Mouse (Mus musculus) WW6 (cell line): Measurements from ENCODE around the gene Capza1.
"Not testable (repeated sequence)": the region's sequence is repeated elsewhere in the genome, so short reads cannot be mapped to it uniquely, and the experiment has no call there.

Source experiments
- DNase-seq: peaks from one replicate; pipeline ENCODE4 v3.0.0-alpha.2; 2013; ENCODE audit warnings: low read depth, low spot score

Gene Capza1

DNA sequence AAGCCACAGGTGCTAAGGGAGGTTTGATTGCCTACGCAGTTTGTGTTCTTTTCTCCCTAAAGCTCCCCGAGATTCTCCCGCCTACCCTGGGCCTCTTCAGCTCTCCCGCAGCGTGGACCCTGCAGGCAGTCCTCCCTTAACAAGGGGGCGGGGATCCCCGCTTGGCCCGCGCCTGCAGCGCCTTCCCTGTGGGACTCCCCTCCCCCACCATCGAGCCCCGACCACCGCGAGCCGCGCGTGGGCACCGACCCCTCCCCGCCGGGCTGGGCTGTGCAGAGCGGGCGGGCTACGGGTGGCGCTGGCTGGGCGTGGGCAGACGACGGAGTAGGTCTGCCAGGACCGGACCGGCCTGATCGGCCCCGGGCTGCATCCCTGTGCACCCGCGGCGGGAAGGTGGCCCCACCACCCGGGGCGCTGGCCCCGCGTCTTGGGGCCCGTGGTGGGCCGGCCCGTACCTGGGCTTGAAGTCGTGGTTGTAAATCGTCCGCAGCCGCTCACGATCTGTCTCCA, 46.8 kb downstream of the Capza1 start:
- DNase-seq, result no peak

DNA sequence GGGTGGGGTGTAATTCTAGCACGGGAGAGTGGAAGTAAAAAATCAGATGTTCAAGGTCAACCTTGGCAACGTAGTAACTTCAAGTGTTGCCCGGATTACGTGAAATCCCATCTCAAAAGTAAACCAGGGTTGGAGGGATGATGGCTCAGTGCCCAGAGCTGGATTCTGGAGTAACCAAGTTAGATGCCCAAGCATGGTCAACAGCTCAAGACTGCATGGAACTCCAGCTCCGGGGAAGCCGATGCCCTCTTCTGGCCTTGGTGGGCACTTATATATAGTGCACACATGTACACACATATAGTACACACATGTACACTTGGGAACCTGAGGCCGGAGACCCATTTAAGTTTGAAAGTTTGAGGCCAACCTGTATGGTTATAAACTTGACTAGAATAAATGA, 48.2 kb downstream of the Capza1 start:
- no peak for DNase-seq

DNA sequence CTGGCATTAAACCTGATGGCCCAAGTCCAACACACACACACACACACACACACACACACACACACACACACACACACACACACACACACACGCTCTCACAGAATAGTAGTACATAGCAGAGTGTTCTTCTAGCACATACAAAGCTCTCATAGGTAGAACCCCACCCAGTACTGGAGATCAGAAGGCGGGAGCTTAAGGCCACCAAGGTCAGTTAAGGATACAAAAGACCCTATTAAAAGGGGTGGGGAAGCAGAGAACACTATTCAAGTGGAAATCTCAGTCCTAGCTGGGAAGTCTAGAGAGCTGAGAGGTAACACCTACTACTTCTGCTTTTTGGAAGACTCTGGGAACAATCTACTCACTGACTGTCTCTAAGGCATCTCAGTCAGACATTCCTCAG, 49.0 kb downstream of the Capza1 start:
- no peak for DNase-seq

DNA sequence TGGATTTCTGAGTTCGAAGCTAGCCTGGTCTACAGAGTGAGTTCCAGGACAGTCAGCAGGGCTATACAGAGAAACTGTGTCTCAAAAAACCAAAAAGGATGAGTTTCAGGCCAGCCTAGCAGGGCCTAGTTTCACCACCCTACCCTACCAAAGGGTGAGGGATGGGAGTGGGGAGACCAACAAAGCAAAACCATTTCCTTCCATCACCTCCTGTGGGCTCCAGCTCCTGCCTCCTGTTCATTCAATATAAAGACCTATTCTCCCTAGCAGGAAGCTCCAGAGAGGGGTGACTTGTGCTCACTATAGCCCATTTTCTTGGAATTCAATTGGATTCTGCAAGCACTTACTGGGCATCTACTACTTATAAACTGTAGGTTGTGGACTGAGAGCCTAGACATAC, 49.6 kb downstream of the Capza1 start:
- DNase-seq, result no peak

DNA sequence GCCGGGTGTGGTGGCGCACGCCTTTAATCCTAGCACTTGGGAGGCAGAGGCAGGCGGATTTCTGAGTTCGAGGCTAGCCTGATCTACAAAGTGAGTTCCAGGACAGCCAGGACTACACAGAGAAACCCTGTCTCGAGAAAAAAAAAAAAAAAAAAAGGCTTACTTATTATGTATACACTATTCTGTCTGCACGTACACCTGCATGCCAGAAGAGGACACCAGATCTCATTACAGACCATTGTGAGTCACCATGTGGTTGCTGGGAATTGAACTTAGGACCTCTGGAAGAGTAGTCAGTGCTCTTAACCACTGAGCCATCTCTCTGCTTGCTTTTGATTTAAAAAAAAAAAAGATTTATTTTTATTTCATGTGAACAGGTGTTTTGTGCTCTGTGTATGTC, 51.1 kb downstream of the Capza1 start:
- not testable (repeated sequence) for DNase-seq

DNA sequence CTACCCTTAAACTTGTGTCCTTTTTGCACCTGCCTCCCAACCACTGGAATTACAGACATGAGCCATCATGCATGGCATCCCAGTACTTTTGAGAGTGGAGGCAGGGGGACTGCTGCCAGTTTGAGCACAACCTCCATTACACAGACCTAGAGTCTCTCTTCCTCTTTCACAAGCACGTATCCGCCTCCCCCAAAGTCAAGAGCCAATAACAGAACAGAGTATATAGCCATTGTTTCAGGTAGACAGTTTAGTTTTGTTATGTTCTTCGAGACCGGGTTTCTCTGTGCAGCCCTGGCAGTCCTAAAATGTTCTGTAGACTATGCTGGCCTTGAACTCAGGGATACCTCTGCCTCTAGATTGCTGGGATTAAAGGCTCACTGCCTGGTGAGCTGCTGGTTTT, 52.1 kb downstream of the Capza1 start:
- DNase-seq, result no peak

DNA sequence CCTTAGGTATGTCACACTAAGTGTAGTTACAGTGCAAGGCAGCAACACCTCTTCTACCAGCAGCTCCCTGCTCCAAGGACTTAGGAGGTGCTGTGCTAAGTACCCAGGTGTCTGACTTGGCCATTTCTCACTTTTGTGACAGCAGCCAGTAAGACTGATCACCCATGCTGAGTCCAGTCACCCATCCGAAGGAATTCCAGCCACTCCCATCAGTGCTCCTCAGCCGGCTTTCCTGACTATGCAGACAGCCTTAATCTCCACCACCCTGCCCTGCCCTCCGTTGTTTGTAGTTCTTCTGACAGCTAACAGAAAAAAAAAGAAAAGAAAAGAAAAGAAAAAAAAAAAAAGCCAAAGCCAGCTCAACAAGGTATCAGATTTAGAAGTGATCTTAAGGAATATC, 52.6 kb downstream of the Capza1 start:
- DNase-seq, result no peak

DNA sequence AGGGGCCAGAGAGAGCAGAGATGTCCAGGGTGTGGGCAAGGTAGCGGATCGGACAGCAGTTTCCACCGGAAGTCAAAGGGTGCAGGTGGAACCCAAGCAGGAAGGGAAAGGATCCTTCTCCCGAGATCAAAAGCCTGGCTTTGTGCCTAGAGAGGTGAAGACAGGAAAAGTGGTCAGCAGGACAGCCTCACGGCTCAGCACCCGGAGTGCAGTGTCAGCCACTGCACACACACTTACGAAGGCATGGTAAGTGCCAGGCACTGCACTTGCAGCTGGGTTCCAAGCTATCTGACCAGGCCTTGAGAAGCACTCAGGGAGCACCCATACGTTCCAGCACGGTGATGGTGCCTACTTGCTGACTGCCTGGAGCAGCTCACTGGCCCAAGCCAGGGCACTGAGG, 58.8 kb downstream of the Capza1 start:
- DNase-seq, result no peak

- no peak for DNase-seq
Observed at GRCm38 (mm10) chr3:104804312-104804711, 60.0 kb downstream of the Capza1 start.

GRCm38 (mm10) chr3:104801481-104801880, 62.8 kb downstream of the Capza1 start:
- DNase-seq, result no peak

DNA sequence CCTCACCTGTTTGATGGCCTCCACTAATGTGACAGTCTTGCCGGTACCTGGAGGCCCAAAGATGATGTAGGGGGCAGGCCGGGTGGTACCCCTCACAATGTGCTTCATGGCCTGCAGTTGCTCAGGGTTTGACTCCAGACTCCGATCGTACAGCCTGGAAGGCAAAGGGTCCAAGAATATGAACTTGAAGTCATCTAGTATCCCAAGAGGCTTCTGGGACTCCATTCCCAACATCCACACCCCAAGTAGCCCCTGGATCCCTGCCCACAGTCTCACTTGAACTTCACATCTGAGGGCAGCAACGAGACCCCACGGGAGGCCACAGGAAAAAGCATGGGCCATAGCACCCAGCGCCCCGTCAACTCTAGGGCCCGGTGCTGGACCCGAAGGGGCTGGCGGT, 63.6 kb downstream of the Capza1 start:
- no peak for DNase-seq

GRCm38 (mm10) chr3:104796430-104797082, 67.7 kb downstream of the Capza1 start:
- no peak for DNase-seq

- no peak for DNase-seq
Observed at GRCm38 (mm10) chr3:104795661-104796340, 68.5 kb downstream of the Capza1 start.

GRCm38 (mm10) chr3:104794953-104795470, 69.3 kb downstream of the Capza1 start:
- no peak for DNase-seq

GRCm38 (mm10) chr3:104793871-104794828, 70.2 kb downstream of the Capza1 start:
- peak; percentile 75 for DNase-seq

- no peak for DNase-seq
Observed at GRCm38 (mm10) chr3:104792360-104793270, 71.7 kb downstream of the Capza1 start.

GRCm38 (mm10) chr3:104791671-104792070, 72.6 kb downstream of the Capza1 start:
- DNase-seq, result no peak

GRCm38 (mm10) chr3:104791017-104791416, 73.3 kb downstream of the Capza1 start:
- DNase-seq, result no peak

DNA sequence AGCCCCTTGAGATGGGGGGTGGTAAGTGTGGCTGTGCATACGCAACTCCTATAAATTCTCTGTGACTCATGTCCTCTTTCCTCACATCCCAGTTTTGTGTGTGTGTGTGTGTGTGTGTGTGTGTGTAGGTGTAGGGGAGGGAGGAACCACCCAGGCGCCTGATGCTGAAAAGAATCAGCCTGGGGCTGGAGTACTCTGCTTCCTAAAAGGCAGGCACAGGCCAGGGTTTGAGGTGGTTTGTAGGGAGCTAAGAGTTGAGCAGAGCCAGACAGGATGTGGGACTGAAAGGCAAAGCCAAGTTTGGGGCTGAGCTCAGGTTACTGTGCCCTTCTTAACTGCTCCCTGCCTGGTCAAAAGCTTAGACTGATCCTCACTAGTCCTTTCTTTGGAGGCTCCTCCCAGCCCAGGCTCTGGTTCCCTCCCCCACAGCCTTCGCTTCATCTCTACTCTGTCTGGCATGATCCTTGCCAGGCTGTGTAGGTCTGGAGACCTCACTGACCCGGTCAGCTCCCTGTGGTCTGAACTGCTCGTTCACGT, 73.8 kb downstream of the Capza1 start:
- no peak for DNase-seq

GRCm38 (mm10) chr3:104789822-104790221, 74.5 kb downstream of the Capza1 start:
- DNase-seq, result no peak

GRCm38 (mm10) chr3:104789312-104789605, 75.0 kb downstream of the Capza1 start:
- no peak for DNase-seq
